Mouse (Mus musculus): Measurements from ENCODE around the gene Sptan1.
"Not testable (repeated sequence)": the region's sequence is repeated elsewhere in the genome, so short reads cannot be mapped to it uniquely, and the experiment has no call there.

Gene Sptan1

GRCm38 (mm10) chr2:30010840-30011281, 45.5 kb downstream of the Sptan1 start:
- DNase-seq, result no peak

GRCm38 (mm10) chr2:30014326-30014966, 49.1 kb downstream of the Sptan1 start:
- DNase-seq, result no peak

DNA sequence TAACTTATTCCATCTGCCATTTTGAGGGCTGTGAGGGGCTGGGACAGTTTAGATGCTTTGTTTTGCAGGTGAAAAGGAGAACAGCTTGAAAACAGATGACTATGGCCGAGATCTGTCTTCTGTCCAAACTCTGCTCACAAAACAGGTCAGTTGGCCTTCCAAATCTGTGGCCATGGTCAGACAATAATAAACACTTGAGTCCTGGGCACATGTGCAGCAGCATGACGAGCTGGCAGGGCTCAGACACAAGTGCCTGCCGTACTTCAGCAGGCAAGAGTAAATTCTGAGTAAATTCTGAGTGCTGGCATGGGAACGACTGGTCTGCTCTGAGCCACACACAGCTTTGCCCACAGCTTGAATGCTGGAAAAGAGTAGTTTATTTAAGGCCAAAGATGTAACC, 60.1 kb downstream of the Sptan1 start:
- DNase-seq, result no peak

DNA sequence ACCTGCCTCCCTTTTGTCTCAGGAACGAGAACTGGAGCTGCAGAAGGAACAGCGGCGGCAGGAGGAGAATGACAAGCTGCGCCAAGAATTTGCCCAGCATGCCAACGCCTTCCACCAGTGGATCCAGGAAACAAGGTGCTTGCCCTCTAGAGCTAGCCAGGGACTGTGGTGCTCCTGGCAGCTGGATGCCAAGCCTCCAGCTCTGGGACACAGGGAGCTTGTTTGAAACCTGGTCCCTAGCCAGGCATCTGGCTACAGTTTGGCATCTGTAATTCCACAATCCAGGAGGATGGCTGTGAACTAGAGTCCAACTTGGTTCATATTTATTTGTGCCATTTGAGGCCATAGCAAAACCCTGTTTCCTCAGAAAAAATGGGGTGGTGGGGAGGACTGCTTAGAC, 61.6 kb downstream of the Sptan1 start:
- no peak for DNase-seq

- DNase-seq, result no peak
Measured at GRCm38 (mm10) chr2:30032244-30032846, 67.0 kb downstream of the Sptan1 start.

DNA sequence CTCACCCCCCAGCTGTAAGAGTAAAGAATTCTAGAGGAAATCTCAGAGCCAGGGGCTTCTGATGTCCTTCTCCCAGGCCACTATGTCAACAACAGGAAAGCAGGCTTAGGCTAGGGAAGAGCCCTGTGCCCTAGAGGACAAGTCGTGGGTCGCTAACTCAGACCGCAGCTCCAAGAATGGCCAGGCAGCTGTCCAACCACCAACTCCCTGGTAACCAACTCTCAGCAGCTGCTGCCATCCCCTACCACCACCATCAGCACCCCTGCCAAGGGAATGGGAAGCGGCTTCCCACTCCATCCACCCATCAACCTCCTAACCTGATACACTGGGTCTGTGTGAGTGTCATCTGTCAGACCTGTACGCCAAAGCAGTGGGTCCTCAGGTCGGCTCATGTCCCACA, 67.6 kb downstream of the Sptan1 start:
- no peak for DNase-seq

DNA sequence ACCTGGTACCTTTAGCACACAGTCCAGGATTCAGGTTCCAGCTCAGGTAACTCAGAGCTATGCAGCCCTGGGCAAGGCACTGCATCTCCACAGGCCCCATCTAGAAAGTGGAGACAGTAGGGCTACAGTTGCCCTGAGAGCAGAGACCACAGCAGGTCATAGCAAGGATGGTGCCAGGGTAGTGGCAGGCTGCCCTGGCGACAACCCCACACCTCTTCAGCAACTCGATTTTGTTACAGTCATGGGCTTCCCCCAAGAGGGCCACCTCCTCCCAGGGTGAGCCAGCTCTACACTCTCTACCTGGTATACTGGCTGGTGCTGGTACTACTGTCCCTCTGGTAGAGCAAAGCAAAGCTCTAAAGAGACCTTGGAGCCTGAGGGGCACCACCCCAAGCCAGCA, 72.4 kb downstream of the Sptan1 start:
- no peak for DNase-seq

DNA sequence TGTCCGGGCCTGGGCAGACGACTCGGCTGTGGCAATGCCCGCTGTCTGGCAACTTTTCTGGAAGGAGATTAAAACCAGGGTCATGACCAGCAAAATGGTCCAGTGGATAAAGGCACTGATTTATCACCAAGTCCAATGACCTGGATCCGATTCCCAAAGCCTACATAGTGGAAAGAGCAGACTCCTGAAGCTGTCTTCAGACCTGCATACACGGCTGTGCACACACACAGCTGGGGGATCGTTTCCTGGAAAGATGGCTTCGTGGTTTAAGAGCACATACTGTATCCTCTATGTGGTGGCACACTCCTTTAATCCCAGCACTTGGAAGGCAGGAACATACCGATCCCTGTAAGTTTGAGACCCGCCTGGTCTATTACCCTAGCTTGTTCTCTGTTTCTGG, 73.0 kb downstream of the Sptan1 start:
- DNase-seq, result no peak

GRCm38 (mm10) chr2:30039687-30040086, 74.3 kb downstream of the Sptan1 start:
- DNase-seq, result no peak

GRCm38 (mm10) chr2:30042445-30042844, 77.1 kb downstream of the Sptan1 start:
- DNase-seq, result peak; percentile 42 to 55

DNA sequence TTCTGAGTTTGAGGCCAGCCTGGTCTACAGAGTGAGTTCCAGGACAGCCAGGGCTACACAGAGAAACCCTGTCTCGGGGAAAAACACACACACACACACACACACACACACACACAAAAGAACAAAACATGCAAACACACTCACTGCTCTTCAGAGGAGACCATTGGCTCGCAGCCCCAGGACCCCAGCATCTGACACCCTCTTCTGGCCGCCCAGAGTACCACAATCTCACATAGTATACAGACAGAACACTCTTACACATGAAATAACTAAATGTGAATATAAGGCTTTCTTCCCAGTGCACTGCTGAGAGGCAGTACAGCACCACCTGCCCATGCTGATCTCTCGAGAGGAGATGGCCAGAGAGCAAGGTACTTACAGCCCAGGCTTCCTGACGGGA, 79.2 kb downstream of the Sptan1 start:
- no peak for DNase-seq

GRCm38 (mm10) chr2:30047127-30047526, 81.8 kb downstream of the Sptan1 start:
- no peak for DNase-seq

DNA sequence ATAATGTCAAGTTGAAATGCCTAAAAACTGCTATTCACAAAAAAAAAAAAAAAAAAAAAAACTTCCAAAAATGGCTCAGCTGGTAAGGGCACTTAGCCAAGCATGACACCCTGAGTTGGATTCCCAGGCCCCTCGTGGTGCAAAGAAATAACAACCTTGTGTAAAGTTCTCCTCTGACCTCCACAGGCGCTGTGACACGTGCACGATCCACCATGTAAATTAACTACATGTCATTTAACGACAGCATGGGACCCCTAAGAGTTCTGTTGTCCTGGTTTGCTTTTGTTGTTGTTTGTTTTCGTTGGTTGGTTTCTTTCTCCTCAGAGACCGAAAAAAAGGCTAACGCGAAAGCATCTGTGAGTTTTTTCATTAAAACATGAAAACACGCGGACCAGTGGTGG, 82.7 kb downstream of the Sptan1 start:
- no peak for DNase-seq

- DNase-seq, result peak; percentile 96
Measured at GRCm38 (mm10) chr2:30048699-30049388, 83.5 kb downstream of the Sptan1 start, which contains the start of gene Wdr34. Wdr34 (minus strand) TSS chr2:30048881.

- DNase-seq, result no peak
Measured at GRCm38 (mm10) chr2:30049831-30050230, 84.5 kb downstream of the Sptan1 start.

GRCm38 (mm10) chr2:30051992-30052761, 86.8 kb downstream of the Sptan1 start:
- no peak for DNase-seq

DNA sequence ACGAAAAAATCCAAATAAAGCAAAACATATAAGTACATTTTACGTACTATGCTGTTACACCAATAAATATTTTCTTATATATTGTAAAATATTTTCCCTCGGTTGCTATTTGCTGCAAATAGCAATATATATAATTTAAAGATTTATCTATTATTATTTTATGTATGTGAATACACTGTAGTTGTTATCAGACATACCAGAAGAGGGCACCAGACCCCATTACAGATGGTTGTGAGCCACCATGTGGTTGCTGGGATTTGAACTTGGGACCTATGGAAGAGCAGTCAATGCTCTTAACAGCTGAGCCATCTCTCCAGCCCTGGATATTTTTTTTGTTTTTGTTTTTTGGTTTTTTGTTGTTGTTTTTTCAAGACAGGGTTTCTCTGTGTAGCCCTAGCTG, 90.0 kb downstream of the Sptan1 start:
- DNase-seq, result not testable (repeated sequence)

DNA sequence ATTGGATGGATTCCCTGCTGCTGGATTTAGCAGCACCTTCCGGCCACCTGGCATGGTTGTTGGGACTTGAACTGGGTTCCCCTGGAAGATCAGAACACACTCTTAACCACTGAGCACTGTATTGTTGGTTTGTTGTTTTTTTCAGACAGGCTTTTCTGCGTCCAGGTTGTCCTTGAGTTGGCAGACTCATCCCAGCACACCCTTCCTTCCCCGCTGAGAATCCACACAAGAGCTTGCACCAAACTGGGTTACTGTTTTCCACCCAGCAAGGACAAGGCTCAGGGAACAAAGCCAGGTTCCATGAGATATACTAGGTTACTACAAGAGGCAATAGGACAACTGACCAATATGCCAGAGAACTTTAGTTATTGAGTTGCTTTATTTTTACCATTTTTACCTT, 91.4 kb downstream of the Sptan1 start:
- no peak for DNase-seq

DNA sequence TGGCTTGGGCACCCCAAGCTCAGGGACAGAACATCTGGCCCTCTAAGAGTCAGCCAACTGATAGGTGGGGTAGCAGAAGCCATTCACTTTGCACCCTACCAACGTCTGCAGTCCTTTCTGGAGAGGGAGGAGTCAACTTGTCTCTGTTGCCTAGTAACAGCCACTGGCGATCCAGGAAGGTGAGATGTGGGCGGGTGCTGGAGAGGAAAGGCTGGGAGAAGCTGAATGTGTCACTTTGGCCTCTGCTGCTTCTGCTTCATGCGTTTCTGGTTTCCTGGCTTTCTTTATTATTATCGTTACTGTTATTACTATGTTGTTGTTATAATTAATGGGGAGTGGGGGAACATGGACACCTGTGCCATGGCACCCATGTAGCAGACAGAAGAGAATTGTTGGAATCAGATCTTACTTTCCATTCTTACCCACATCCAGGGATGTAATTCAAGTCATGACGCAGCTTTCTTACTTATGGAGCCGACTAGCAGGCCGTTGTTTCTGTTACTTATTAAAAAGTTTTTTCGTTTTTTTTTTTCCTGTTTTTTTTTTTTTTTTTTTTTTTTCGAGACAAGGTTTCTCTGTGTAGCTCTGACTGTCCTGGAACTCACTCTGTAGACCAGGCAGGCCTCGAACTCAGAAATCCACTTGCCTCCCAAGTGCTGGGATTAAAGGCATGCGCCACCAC, 92.0 kb downstream of the Sptan1 start, which contains the start of gene Set:
Set (plus strand) TSS at position 156 of the 682 bp plus-strand sequence.
- no peak for DNase-seq

- DNase-seq, result no peak
Measured at GRCm38 (mm10) chr2:30058418-30058817, 93.1 kb downstream of the Sptan1 start.

GRCm38 (mm10) chr2:30061215-30062166, 96.1 kb downstream of the Sptan1 start:
- DNase-seq, result peak; percentile 61 to 76

All from thymus, adult 18-20 months (tissue).